Mouse (Mus musculus) MEL (cell line): ENCODE results near the gene Iqsec1. TPM values are rescaled to one million over a fixed set of nuclear protein-coding genes. Genes with fewer than 3 reads are reported as not detected.

Source experiments
- DNase-seq: peaks from one replicate; pipeline ENCODE4 v3.0.0; 2011; ENCODE audit warnings: low read depth, low spot score
- H3K27ac ChIP-seq: 2 replicates; pipeline ENCODE4 v1.5.1; 2012; ENCODE audit warnings: low read depth, mild to moderate bottlenecking, control low read depth, low read length, moderate library complexity; ENCODE audit not compliant: control insufficient read depth
- H3K27me3 ChIP-seq, 2 experiments: fragments of 150-350 bp in 1 of 2; sonication (generic) in 1 of 2; 2 replicates each; pipeline ENCODE4 v1.6.1; 2012; ENCODE audit warnings: low read length in 2 of 2, mild to moderate bottlenecking in 2 of 2, improper control_type of control experiment in 1 of 2, moderate library complexity in 1 of 2; ENCODE audit not compliant: insufficient read depth in 2 of 2, control insufficient read depth in 1 of 2
- H3K36me3 ChIP-seq, 2 experiments: 2 replicates each; pipeline ENCODE4 v1.6.1; 2012 to 2014; ENCODE audit warnings: low read length in 2 of 2, improper control_type of control experiment in 1 of 2, inconsistent platforms in 1 of 2, mild to moderate bottlenecking in 1 of 2; ENCODE audit not compliant: insufficient read depth in 2 of 2, control insufficient read depth in 1 of 2
- H3K4me1 ChIP-seq, 2 experiments: fragments of 150-350 bp in 1 of 2; sonication (generic) in 1 of 2; 2 replicates each; pipeline ENCODE4 v1.6.1; 2012; ENCODE audit warnings: low read length in 2 of 2, improper control_type of control experiment in 1 of 2, mild to moderate bottlenecking in 1 of 2; ENCODE audit not compliant: insufficient read depth in 2 of 2, control insufficient read depth in 1 of 2
- H3K4me3 ChIP-seq, 2 experiments: fragments of 150-350 bp in 1 of 2; sonication (generic) in 1 of 2; 2 replicates each; pipeline ENCODE4 v1.5.1; 2012; ENCODE audit warnings: low read depth in 2 of 2, low read length in 2 of 2, mild to moderate bottlenecking in 2 of 2, moderate library complexity in 2 of 2, control low read depth in 1 of 2, improper control_type of control experiment in 1 of 2; ENCODE audit not compliant: control insufficient read depth in 1 of 2, insufficient read depth in 1 of 2
- H3K79me2 ChIP-seq: 2 replicates; pipeline ENCODE4 v1.6.1; 2012; ENCODE audit warnings: mild to moderate bottlenecking, low read length, moderate library complexity; ENCODE audit not compliant: control insufficient read depth, poor library complexity, insufficient read depth
- H3K9ac ChIP-seq: 2 replicates; pipeline ENCODE4 v1.6.1; 2012; ENCODE audit warnings: low read depth, mild to moderate bottlenecking, control low read depth, low read length, moderate library complexity; ENCODE audit not compliant: control insufficient read depth, poor library complexity, severe bottlenecking
- H3K9me3 ChIP-seq: fragments of 150-350 bp; sonication (generic); replicated peaks from 2 replicates; pipeline ENCODE4 v1.6.1; 2012; ENCODE audit warnings: mild to moderate bottlenecking, low read length, improper control_type of control experiment, moderate library complexity; ENCODE audit not compliant: insufficient read depth
- CHD1 ChIP-seq: IDR thresholded peaks from 2 replicates; pipeline ENCODE4 v1.6.1; 2012; ENCODE audit warnings: low read depth, mild to moderate bottlenecking, inconsistent platforms, low read length, improper control_type of control experiment
- CTCF ChIP-seq, 3 experiments: IDR thresholded peaks in 2 of 3; conservative IDR thresholded peaks in 1 of 3; 2 replicates each; pipeline ENCODE4 v1.5.1; 2011 to 2012; ENCODE audit warnings: low read length in 3 of 3, low read depth in 2 of 3, mild to moderate bottlenecking in 2 of 3, improper control_type of control experiment in 1 of 3, inconsistent platforms in 1 of 3, mixed read lengths in 1 of 3, moderate library complexity in 1 of 3; ENCODE audit not compliant: control insufficient read depth in 1 of 3, insufficient read depth in 1 of 3, poor library complexity in 1 of 3, severe bottlenecking in 1 of 3
- E2F4 ChIP-seq: IDR thresholded peaks from 2 replicates; pipeline ENCODE4 v1.6.1; 2011; ENCODE audit warnings: low read depth, low read length, improper control_type of control experiment, borderline replicate concordance
- ELF1 ChIP-seq: IDR thresholded peaks from 2 replicates; pipeline ENCODE4 v1.6.1; 2014; ENCODE audit warnings: low read depth, mild to moderate bottlenecking, inconsistent platforms, low read length, improper control_type of control experiment, moderate library complexity
- EP300 ChIP-seq, 2 experiments: IDR thresholded peaks; 2 replicates each; pipeline ENCODE4 v1.6.1; 2011; ENCODE audit warnings: improper control_type of control experiment in 2 of 2, low read length in 2 of 2, low read depth in 1 of 2, mild to moderate bottlenecking in 1 of 2
- ETS1 ChIP-seq: IDR thresholded peaks from 2 replicates; pipeline ENCODE4 v1.6.1; 2012; ENCODE audit warnings: low read depth, mild to moderate bottlenecking, inconsistent platforms, low read length, improper control_type of control experiment, moderate library complexity
- GABPA ChIP-seq: IDR thresholded peaks from 2 replicates; pipeline ENCODE4 v1.6.1; 2012; ENCODE audit warnings: low read depth, mild to moderate bottlenecking, inconsistent platforms, low read length, improper control_type of control experiment, moderate library complexity
- HCFC1 ChIP-seq: IDR thresholded peaks from 2 replicates; pipeline ENCODE4 v1.6.1; 2012; ENCODE audit warnings: low read depth, mild to moderate bottlenecking, inconsistent platforms, low read length, improper control_type of control experiment, moderate library complexity
- KAT2A ChIP-seq: conservative IDR thresholded peaks from 2 replicates; pipeline ENCODE4 v1.6.1; 2012; ENCODE audit warnings: low read depth, low read length, improper control_type of control experiment, inconsistent platforms
- MEF2A ChIP-seq: IDR thresholded peaks from 2 replicates; pipeline ENCODE4 v1.6.1; 2014; ENCODE audit warnings: low read depth, mild to moderate bottlenecking, inconsistent platforms, low read length, improper control_type of control experiment; ENCODE audit not compliant: poor library complexity, insufficient replicate concordance, severe bottlenecking; ENCODE audit errors: extremely low read depth
- MYB ChIP-seq: IDR thresholded peaks from 2 replicates; pipeline ENCODE4 v1.6.1; 2011; ENCODE audit warnings: mild to moderate bottlenecking, low read depth, low read length, improper control_type of control experiment
- MYC ChIP-seq: IDR thresholded peaks from 2 replicates; pipeline ENCODE4 v1.6.1; 2011; ENCODE audit warnings: low read depth, mild to moderate bottlenecking, low read length, improper control_type of control experiment, moderate library complexity
- POLR2AphosphoS2 ChIP-seq: IDR thresholded peaks from 2 replicates; pipeline ENCODE4 v1.6.1; 2011; ENCODE audit warnings: low read length, improper control_type of control experiment
- RAD21 ChIP-seq: IDR thresholded peaks from 2 replicates; pipeline ENCODE4 v1.6.1; 2011; ENCODE audit warnings: mild to moderate bottlenecking, low read depth, low read length, improper control_type of control experiment
- TBP ChIP-seq: IDR thresholded peaks from 2 replicates; pipeline ENCODE4 v1.8.0; 2011; ENCODE audit warnings: low read depth, low read length, improper control_type of control experiment
- TCF12 ChIP-seq: IDR thresholded peaks from 2 replicates; pipeline ENCODE4 v1.6.1; 2014; ENCODE audit warnings: low read depth, mild to moderate bottlenecking, inconsistent platforms, low read length, improper control_type of control experiment, moderate library complexity
- UBTF ChIP-seq: IDR thresholded peaks from 2 replicates; pipeline ENCODE4 v1.6.1; 2012; ENCODE audit warnings: low read depth, mild to moderate bottlenecking, inconsistent platforms, low read length, improper control_type of control experiment, moderate library complexity, borderline replicate concordance; ENCODE audit not compliant: insufficient read depth
- ZC3H11A ChIP-seq: IDR thresholded peaks from 2 replicates; pipeline ENCODE4 v1.6.1; 2012; ENCODE audit warnings: low read depth, mild to moderate bottlenecking, inconsistent platforms, low read length, improper control_type of control experiment
- ZKSCAN1 ChIP-seq: IDR thresholded peaks from 2 replicates; pipeline ENCODE4 v1.6.1; 2012; ENCODE audit warnings: low read depth, mild to moderate bottlenecking, inconsistent platforms, low read length, improper control_type of control experiment, moderate library complexity
- ZMIZ1 ChIP-seq: IDR thresholded peaks from 2 replicates; pipeline ENCODE4 v1.6.1; 2012; ENCODE audit warnings: low read depth, mild to moderate bottlenecking, inconsistent platforms, low read length, improper control_type of control experiment, moderate library complexity
- ZNF384 ChIP-seq: IDR thresholded peaks from 2 replicates; pipeline ENCODE4 v1.6.1; 2012; ENCODE audit warnings: low read depth, mild to moderate bottlenecking, inconsistent platforms, low read length, improper control_type of control experiment
- polyA plus RNA-seq, 2 experiments: library from polyadenylated mRNA; stranded (reverse) in 1 of 2; unstranded in 1 of 2; fragments of >175 nt in 1 of 2; fragments of >200 nt in 1 of 2; gene quantifications; 2 replicates each; pipeline versions ENCODE4 v1.2.1 to v1.2.4; 2012; ENCODE audit warnings: low replicate concordance in 2 of 2, low read depth in 1 of 2; ENCODE audit not compliant: insufficient read length in 2 of 2, insufficient read depth in 1 of 2, missing spikeins in 1 of 2
- total RNA-seq: library from RNA; depleted of rRNA; stranded (reverse); fragments of 300-350 nt; gene quantifications from 2 replicates; pipeline ENCODE4 v1.2.3, GENCODE M21; 2012

Gene Iqsec1
- total and polyA plus RNA-seq, 3 experiments: 14.8 to 73.4 (median 30.8) TPM

DNA sequence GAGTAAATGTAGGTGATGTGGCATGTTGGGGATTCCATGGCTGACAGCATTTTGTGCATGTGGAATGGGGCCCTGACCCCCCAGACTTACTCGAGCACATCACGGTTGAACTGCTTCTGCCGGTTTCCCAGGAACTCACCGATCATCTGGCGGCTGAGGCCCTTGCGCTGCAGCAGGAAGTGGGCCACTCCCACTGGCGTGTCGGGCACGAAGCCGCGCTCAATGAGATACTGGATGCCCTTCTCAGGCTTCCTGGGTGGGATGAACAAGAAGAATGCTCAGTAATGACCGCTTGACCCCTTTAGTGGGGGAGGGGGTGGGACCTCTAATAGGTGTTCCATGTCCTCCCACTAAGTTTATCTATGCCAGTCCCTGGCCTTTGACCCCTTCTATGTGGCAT lies 308.1 kb downstream of the Iqsec1 start:
- Histone ChIP-seq H3K79me2 (no peaks in the 10 kb centered on the region), H3K36me3 (peaks cover 0 to 5% of the 10 kb centered on the region in 2 experiments; a peak in 2 of 4 replicates), H3K9ac (no peak overlapping the region), H3K27ac (no peak overlapping the region), H3K27me3 (no peaks in the 10 kb centered on the region), H3K9me3 (no peaks in the 10 kb centered on the region), H3K4me3 (no peak overlapping the region), H3K4me1 (peaks cover 0 to 6% of the 10 kb centered on the region in 2 experiments; a peak in 1 of 4 replicates)
- no peak for DNase-seq
- no peak for TF ChIP-seq CTCF (IDR thresholded peaks at IDR 0.05 in 2 of 3, conservative IDR thresholded peaks at IDR 0.05 in 1 of 3; ENCODE audit: control insufficient read depth in 1 of 3, insufficient read depth in 1 of 3, low read depth in 2 of 3, low read length in 3 of 3, poor library complexity in 1 of 3, severe bottlenecking in 1 of 3)
- TF ChIP-seq ELF1: no peak
- TF ChIP-seq TCF12: no peak
- TF ChIP-seq UBTF: no peak
- no peak for TF ChIP-seq E2F4
- TF ChIP-seq KAT2A: no peak
- no peak for TF ChIP-seq TBP
- no peak for TF ChIP-seq ETS1
- no peak for TF ChIP-seq EP300 (IDR thresholded peaks at IDR 0.05; ENCODE audit: low read depth in 1 of 2, low read length in 2 of 2)
- TF ChIP-seq ZNF384: no peak
- TF ChIP-seq CHD1: no peak

DNA sequence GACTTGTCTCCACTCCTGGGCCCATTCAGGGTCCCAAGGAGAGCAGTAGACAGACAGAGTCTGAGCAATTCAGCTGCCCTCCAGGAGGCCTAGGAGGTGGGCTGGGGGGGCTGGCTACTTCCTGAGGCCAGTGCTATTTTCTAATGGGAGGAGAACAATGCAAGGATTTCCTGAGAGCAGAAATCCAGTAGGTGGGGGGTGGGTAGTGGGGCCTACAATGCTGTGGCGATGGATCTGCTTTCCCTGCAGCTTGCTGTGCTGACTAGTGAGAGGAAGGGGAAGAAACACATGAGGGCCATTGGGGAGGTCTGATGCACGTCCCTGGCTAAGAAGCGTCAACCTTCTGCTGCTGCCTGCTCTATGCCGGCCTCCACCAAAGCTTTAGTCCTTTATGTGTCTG lies 309.7 kb downstream of the Iqsec1 start:
- DNase-seq: no peak
- H3K9ac ChIP-seq: no peak overlapping the region
- TF ChIP-seq MYB (no peak), CHD1 (no peak), KAT2A (no peak), ZNF384 (no peak), ELF1 (no peak), POLR2AphosphoS2 (no peak), HCFC1 (no peak), CTCF (IDR thresholded peaks at IDR 0.05 in 2 of 3, conservative IDR thresholded peaks at IDR 0.05 in 1 of 3; ENCODE audit: control insufficient read depth in 1 of 3, insufficient read depth in 1 of 3, low read depth in 2 of 3, low read length in 3 of 3, poor library complexity in 1 of 3, severe bottlenecking in 1 of 3) (no peak), GABPA (no peak), MYC (no peak), ZMIZ1 (no peak), RAD21 (no peak), ZKSCAN1 (no peak), MEF2A (no peak), ZC3H11A (no peak)
- TF ChIP-seq, all 39 proteins: peak for 0
- no peaks in the 10 kb centered on the region for H3K9me3 ChIP-seq
- peaks cover 0 to 5% of the 10 kb centered on the region in 2 experiments; a peak in 2 of 4 replicates for H3K36me3 ChIP-seq
- H3K27me3 ChIP-seq: no peaks in the 10 kb centered on the region
- no peaks in the 10 kb centered on the region for H3K79me2 ChIP-seq
- H3K4me3 ChIP-seq: no peak overlapping the region
- peaks cover 0 to 6% of the 10 kb centered on the region in 2 experiments; a peak in 1 of 4 replicates for H3K4me1 ChIP-seq
- H3K27ac ChIP-seq: no peak overlapping the region
